14 mouse cellular contexts compared by ENCODE assay signal in the genomic region with DNA sequence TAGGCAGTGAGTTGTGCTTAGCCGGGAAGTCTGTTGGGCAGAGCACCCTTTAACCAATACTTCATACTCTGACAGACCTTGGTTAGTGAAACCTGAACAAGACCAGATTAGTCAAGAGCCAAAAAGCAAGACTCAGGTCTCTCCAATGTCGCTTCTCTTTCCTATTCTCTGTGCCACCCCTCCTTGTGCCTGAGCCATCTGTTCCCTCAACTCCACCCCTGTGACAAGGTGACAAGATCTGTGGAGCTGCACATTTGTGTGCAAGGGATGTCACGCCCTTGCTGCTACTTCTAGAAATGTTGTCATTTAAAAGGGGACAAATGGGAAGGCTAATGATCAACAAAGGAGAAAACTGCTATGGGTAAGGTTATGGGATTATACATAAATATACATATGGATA.
"Had no signal": no experiment of that assay in that cellular context is flagged by ENCODE, and none has a peak within 500 bp of the region (broad histone marks: within the 10 kb centered on the region; RNA-seq: fewer than 3 reads in every experiment).

No protein-coding gene starts in this region.

- H3K27me3 ChIP-seq: limb, embryonic 15.5 days; liver, embryonic 12.5 days; neural tube, embryonic 15.5 days had no signal

- DNase-seq: kidney, postnatal 14 days; layer of hippocampus, adult 9-11 months; layer of hippocampus, postnatal 36 days; lung, embryonic 14.5 days; lung, postnatal 10 days; lung, postnatal 4 days; midbrain, embryonic 14.5 days; thymus, adult 2 months; thymus, postnatal 25 days had no signal

- H3K9me3 ChIP-seq: limb, embryonic 15.5 days; liver, embryonic 12.5 days; midbrain, embryonic 10.5 days; neural tube, embryonic 15.5 days had no signal

- H3K27ac ChIP-seq: limb, embryonic 15.5 days; liver, embryonic 12.5 days; midbrain, embryonic 10.5 days; neural tube, embryonic 15.5 days had no signal

- H3K9ac ChIP-seq: limb, embryonic 15.5 days; liver, embryonic 12.5 days; lung, embryonic 14.5 days; neural tube, embryonic 15.5 days had no signal

- ATAC-seq: liver, embryonic 12.5 days had no signal

- H3K4me2 ChIP-seq: limb, embryonic 15.5 days; liver, embryonic 12.5 days; lung, embryonic 14.5 days; neural tube, embryonic 15.5 days had no signal

- H3K4me3 ChIP-seq: limb, embryonic 15.5 days; liver, embryonic 12.5 days; midbrain, embryonic 10.5 days; myocyte; neural tube, embryonic 15.5 days had no signal

- H3K4me1 ChIP-seq: limb, embryonic 15.5 days; liver, embryonic 12.5 days; neural tube, embryonic 15.5 days had no signal

- H3K36me3 ChIP-seq: limb, embryonic 15.5 days; midbrain, embryonic 10.5 days; neural tube, embryonic 15.5 days had no signal
